Mouse (Mus musculus) heart, adult 2 months (tissue): Measurements from ENCODE around the gene Olfr1360.

ENCODE experiments used
- CTCF ChIP-seq: fragments of 200-600 bp; IDR thresholded peaks from 2 replicates; pipeline ENCODE4 v1.8.1; 2022; ENCODE audit warnings: antibody characterized with exemption, mild to moderate bottlenecking, moderate library complexity
- EP300 ChIP-seq: fragments of 200-500 bp; IDR thresholded peaks from 2 replicates; pipeline ENCODE4 v1.6.1; 2011; ENCODE audit warnings: low read depth, low read length, control low read depth; ENCODE audit not compliant: insufficient read depth
- POLR2A ChIP-seq: fragments of 200-500 bp; IDR thresholded peaks from 2 replicates; pipeline ENCODE4 v1.6.1; 2011; ENCODE audit warnings: mild to moderate bottlenecking, low read depth, low read length, control low read depth; ENCODE audit not compliant: insufficient read depth

- TF ChIP-seq POLR2A (no peak), CTCF (no peak), EP300 (no peak)
Observed at GRCm38 (mm10) chr13:21718381-21719080, 41.3 kb upstream of the Olfr1360 start.
